Mouse (Mus musculus): ENCODE results near the gene Gm47283. TPM values are rescaled to one million over a fixed set of nuclear protein-coding genes. Genes with fewer than 3 reads are reported as not detected.

Gm47283 gene
- total RNA-seq, 2 experiments from 2014 or later = not detected

Other genes with a start within 250 kb of the Gm47283 start
- gene Gm21860, start 29.9 kb upstream of the Gm47283 start, total RNA-seq (2021) = not detected
- not detected for gene Gm21748, start 54.4 kb downstream of the Gm47283 start, total RNA-seq (2021)

Data from adrenal gland, postnatal 4 days (tissue).